10 mouse cellular contexts compared by ENCODE assay signal in the genomic region with DNA sequence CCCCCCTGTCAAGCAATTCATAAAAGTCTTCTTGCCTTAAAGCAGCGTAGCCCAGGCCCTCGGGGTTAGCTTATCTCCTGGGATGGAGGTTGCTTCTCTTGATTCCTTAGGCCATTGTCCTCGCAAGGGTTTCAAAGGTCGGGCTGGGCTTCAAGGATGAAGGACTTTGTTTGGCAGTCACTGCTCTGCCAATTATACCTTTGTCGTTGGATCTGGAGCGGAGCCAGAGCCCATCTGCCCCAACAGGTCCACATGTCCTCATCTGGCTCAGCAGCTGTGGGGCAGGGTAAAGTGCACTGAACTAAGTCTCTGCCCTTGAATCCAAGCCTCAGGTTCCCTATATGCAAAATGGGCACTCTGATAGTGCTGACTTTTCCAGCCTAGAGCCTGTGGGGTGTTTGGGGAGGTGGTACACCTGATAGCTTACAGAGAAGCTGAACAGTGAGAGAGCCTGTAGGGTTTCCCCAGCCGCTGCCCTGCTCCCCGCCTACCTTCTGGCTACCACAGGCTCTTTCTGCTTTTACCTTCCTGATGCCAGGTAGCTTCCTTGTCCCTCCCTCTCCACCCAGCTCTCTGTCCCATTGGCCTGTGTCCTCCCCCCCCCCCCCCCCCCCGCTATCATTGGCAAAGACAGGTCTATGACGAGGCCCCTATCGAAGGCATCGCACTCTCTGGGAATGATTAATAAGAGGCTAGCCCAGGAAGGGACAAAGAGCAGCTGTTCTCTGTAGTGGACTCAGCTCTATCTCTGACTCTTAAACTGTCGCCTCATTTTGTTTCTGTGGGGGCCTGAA. TPM values are rescaled to one million over a fixed set of nuclear protein-coding genes. Genes with fewer than 3 reads are reported as not detected.
A peak's percentile ranks its signal among the peaks of the same experiment; 100 is the strongest.
DNase-seq lines count a peak whose midpoint lies in the region; ATAC-seq and TF ChIP-seq lines count a peak whose summit lies in the region.
"Had no signal": no experiment of that assay in that cellular context is flagged by ENCODE, and none has a peak within 500 bp of the region (broad histone marks: within the 10 kb centered on the region; RNA-seq: fewer than 3 reads in every experiment).

No protein-coding gene starts in this region.

- peaks cover 95% of the 10 kb centered on the region for H3K4me1 ChIP-seq in heart, embryonic 10.5 days
- H3K4me1 ChIP-seq in forebrain, embryonic 13.5 days, result peaks cover 86% of the 10 kb centered on the region
- H3K4me1 ChIP-seq in kidney, postnatal 0 days (replicated peaks; ENCODE audit: insufficient read depth, low read length), result peaks cover 77% of the 10 kb centered on the region
- peaks cover 33% of the 10 kb centered on the region for H3K4me1 ChIP-seq in midbrain, postnatal 0 days (ENCODE audit: insufficient read depth, low read length)

- H3K27me3 ChIP-seq in heart, embryonic 10.5 days (ENCODE audit: insufficient read depth, poor library complexity, severe bottlenecking), result no peaks in the 10 kb centered on the region
- no peaks in the 10 kb centered on the region for H3K27me3 ChIP-seq in forebrain, embryonic 13.5 days
- H3K27me3 ChIP-seq in kidney, postnatal 0 days (ENCODE audit: insufficient read depth, low read length), result no peaks in the 10 kb centered on the region
- no peaks in the 10 kb centered on the region for H3K27me3 ChIP-seq in midbrain, postnatal 0 days (ENCODE audit: insufficient read depth, low read length)

- peak overlapping the region; percentile 69 for H3K27ac ChIP-seq in heart, embryonic 10.5 days
- peak overlapping the region; percentile 90 for H3K27ac ChIP-seq in forebrain, embryonic 13.5 days
- peak overlapping the region; percentile 84 for H3K27ac ChIP-seq in kidney, postnatal 0 days
- peak overlapping the region; percentile 93 for H3K27ac ChIP-seq in midbrain, postnatal 0 days (ENCODE audit: low read depth, low read length)

- H3K9me3 ChIP-seq in heart, embryonic 10.5 days, result no peaks in the 10 kb centered on the region
- H3K9me3 ChIP-seq in forebrain, embryonic 13.5 days (replicated peaks), result no peaks in the 10 kb centered on the region
- no peaks in the 10 kb centered on the region for H3K9me3 ChIP-seq in kidney, postnatal 0 days (replicated peaks; ENCODE audit: low read length)
- no peaks in the 10 kb centered on the region for H3K9me3 ChIP-seq in midbrain, postnatal 0 days (ENCODE audit: low read length)

- WGBS in heart, embryonic 10.5 days, result 41% methylated on average over 12 of the region's 13 CpGs
- WGBS in forebrain, embryonic 13.5 days, result 24% methylated on average over 12 of the region's 13 CpGs
- WGBS in kidney, postnatal 0 days, result 42% methylated on average over 12 of the region's 13 CpGs
- 22% methylated on average over 12 of the region's 13 CpGs for WGBS in midbrain, postnatal 0 days

- no peak for ATAC-seq in forebrain, embryonic 13.5 days
- ATAC-seq in kidney, postnatal 0 days (replicated peaks; ENCODE audit: low FRiP score, low read depth), result peak; percentile 61
- 0 out of 2 replicates have a peak, but pooled peaks have one; percentile 29 for ATAC-seq in midbrain, postnatal 0 days (ENCODE audit: low FRiP score)

- H3K9ac ChIP-seq in forebrain, embryonic 13.5 days, result peak overlapping the region; percentile 40
- H3K9ac ChIP-seq in kidney, postnatal 0 days (ENCODE audit: low read depth, low read length), result no peak overlapping the region; the same call in 1 of the 2 replicates
- H3K9ac ChIP-seq in midbrain, postnatal 0 days (replicated peaks; ENCODE audit: low read length, poor library complexity, severe bottlenecking), result peak overlapping the region; percentile 44; the same call in 1 of the 2 replicates

- intact Hi-C loops in heart, postnatal 25 days (cut with DNase I), result no loop called here
- intact Hi-C loops in left cerebral cortex, postnatal 25 days (cut with DNase I), result no loop called here
- intact Hi-C loops in heart, postnatal 14 days (cut with DNase I), result no loop called here

- DNase-seq in heart, embryonic 10.5 days (ENCODE audit: low spot score), result no peak
- DNase-seq in heart, postnatal 25 days (ENCODE audit: low spot score), result no peak
- DNase-seq in kidney, postnatal 0 days (ENCODE audit: low spot score), result no peak
- no peak for DNase-seq in midbrain, postnatal 0 days (ENCODE audit: low spot score)
- DNase-seq in left cerebral cortex, postnatal 25 days (ENCODE audit: low spot score in 2 of 2), result no peak
- DNase-seq in ovary, postnatal 10 days (ENCODE audit: low spot score), result no peak
- no peak for DNase-seq in heart, postnatal 14 days
- DNase-seq: cerebellum, adult 11 months had no signal

- peaks cover 60% of the 10 kb centered on the region for H3K36me3 ChIP-seq in heart, embryonic 10.5 days
- H3K36me3 ChIP-seq in forebrain, embryonic 13.5 days (ENCODE audit: poor library complexity, severe bottlenecking), result peaks cover 56% of the 10 kb centered on the region
- peaks cover 28% of the 10 kb centered on the region for H3K36me3 ChIP-seq in kidney, postnatal 0 days (ENCODE audit: insufficient read depth, low read length)
- H3K36me3 ChIP-seq in midbrain, postnatal 0 days (ENCODE audit: insufficient read depth, low read length), result peaks cover 36% of the 10 kb centered on the region

- peak overlapping the region; percentile 10; the same call in 1 of the 2 replicates for H3K4me3 ChIP-seq in heart, embryonic 10.5 days
- 0 out of 2 replicates have a peak overlapping the region, but pooled peaks have one; percentile 5 for H3K4me3 ChIP-seq in forebrain, embryonic 13.5 days
- no peak overlapping the region for H3K4me3 ChIP-seq in kidney, postnatal 0 days (replicated peaks; ENCODE audit: low read depth, low read length)
- H3K4me3 ChIP-seq in midbrain, postnatal 0 days (ENCODE audit: low read depth, low read length), result no peak overlapping the region

- TF ChIP-seq CTCF in kidney, postnatal 0 days (IDR thresholded peaks at IDR 0.05; ENCODE audit: low read depth), result no peak
- no peak for TF ChIP-seq CTCF in midbrain, postnatal 0 days (IDR thresholded peaks at IDR 0.05)

- H3K4me2 ChIP-seq in forebrain, embryonic 13.5 days, result peak overlapping the region; percentile 51
- H3K4me2 ChIP-seq in kidney, postnatal 0 days (ENCODE audit: low read length), result peak overlapping the region; percentile 29; the same call in 1 of the 2 replicates
- H3K4me2 ChIP-seq in midbrain, postnatal 0 days (ENCODE audit: low read depth, low read length, poor library complexity, severe bottlenecking), result peak overlapping the region; percentile 39

RNA-seq across cellular contexts. Expression of gene Lasp1, which starts 13.0 kb away (rescaled TPM):
- polyA plus RNA-seq in heart, embryonic 10.5 days (2016; fragmentation: Nextera tagmentation; extraction: Ambion mirVana), result 50.8 and 65.1 TPM in 2 replicates
- total RNA-seq in heart, postnatal 25 days (2021), result 10 to 100 TPM; 41.3 to 46.2 TPM
- polyA plus RNA-seq in forebrain, embryonic 13.5 days (2015; fragmentation: Nextera tagmentation; extraction: Ambion mirVana), result 95.3 and 109 TPM in 2 replicates
- 87.7 and 96.4 TPM in 2 replicates for polyA plus RNA-seq in kidney, postnatal 0 days (2015; fragmentation: Nextera tagmentation; extraction: Ambion mirVana)
- total RNA-seq in midbrain, postnatal 0 days (2014; rRNA removed), result 206 and 216 TPM in 2 replicates
- polyA plus RNA-seq in midbrain, postnatal 0 days (2015; fragmentation: Nextera tagmentation; extraction: Ambion mirVana), result 174 and 179 TPM in 2 replicates
- 100 to 1,000 TPM; 192 to 202 TPM for total RNA-seq in left cerebral cortex, postnatal 25 days (2021)
- total RNA-seq in heart, postnatal 14 days (2021), result 10 to 100 TPM; 47.8 to 49.6 TPM

RNA-seq across cellular contexts. Expression of gene B230217C12Rik, which starts 28.8 kb away (rescaled TPM):
- 9.2 and 9.6 TPM in 2 replicates for polyA plus RNA-seq in heart, embryonic 10.5 days (2016; fragmentation: Nextera tagmentation; extraction: Ambion mirVana)
- under 1 TPM; 0.83 to 0.87 TPM for total RNA-seq in heart, postnatal 25 days (2021)
- polyA plus RNA-seq in forebrain, embryonic 13.5 days (2015; fragmentation: Nextera tagmentation; extraction: Ambion mirVana), result 17.4 and 18.7 TPM in 2 replicates
- polyA plus RNA-seq in kidney, postnatal 0 days (2015; fragmentation: Nextera tagmentation; extraction: Ambion mirVana), result 5.1 and 5.6 TPM in 2 replicates
- 37.7 and 43.6 TPM in 2 replicates for total RNA-seq in midbrain, postnatal 0 days (2014; rRNA removed)
- polyA plus RNA-seq in midbrain, postnatal 0 days (2015; fragmentation: Nextera tagmentation; extraction: Ambion mirVana), result 38.2 and 41.8 TPM in 2 replicates
- 10 to 100 TPM; 75.4 to 75.9 TPM for total RNA-seq in left cerebral cortex, postnatal 25 days (2021)
- 1 to 10 TPM in 1 of 2 experiments, under 1 TPM in 1; 0.95 to 1.1 TPM for total RNA-seq in heart, postnatal 14 days (2021)

RNA-seq across cellular contexts. Expression of gene Rpl23, which starts 29.5 kb away (rescaled TPM):
- 387 and 414 TPM in 2 replicates for polyA plus RNA-seq in heart, embryonic 10.5 days (2016; fragmentation: Nextera tagmentation; extraction: Ambion mirVana)
- 100 to 1,000 TPM; 454 to 515 TPM for total RNA-seq in heart, postnatal 25 days (2021)
- polyA plus RNA-seq in forebrain, embryonic 13.5 days (2015; fragmentation: Nextera tagmentation; extraction: Ambion mirVana), result 386 and 461 TPM in 2 replicates
- polyA plus RNA-seq in kidney, postnatal 0 days (2015; fragmentation: Nextera tagmentation; extraction: Ambion mirVana), result 716 and 863 TPM in 2 replicates
- 177 and 224 TPM in 2 replicates for total RNA-seq in midbrain, postnatal 0 days (2014; rRNA removed)
- 308 and 329 TPM in 2 replicates for polyA plus RNA-seq in midbrain, postnatal 0 days (2015; fragmentation: Nextera tagmentation; extraction: Ambion mirVana)
- total RNA-seq in left cerebral cortex, postnatal 25 days (2021), result 100 to 1,000 TPM; 340 to 351 TPM
- 100 to 1,000 TPM; 503 to 533 TPM for total RNA-seq in heart, postnatal 14 days (2021)

RNA-seq across cellular contexts. Expression of gene 1700001P01Rik, which starts 36.0 kb away (rescaled TPM):
- 0.30 TPM in 1 of 2 replicates, not detected in the other for polyA plus RNA-seq in heart, embryonic 10.5 days (2016; fragmentation: Nextera tagmentation; extraction: Ambion mirVana)
- not detected for total RNA-seq in heart, postnatal 25 days (2021)
- 0.62 and 0.76 TPM in 2 replicates for polyA plus RNA-seq in forebrain, embryonic 13.5 days (2015; fragmentation: Nextera tagmentation; extraction: Ambion mirVana)
- polyA plus RNA-seq in kidney, postnatal 0 days (2015; fragmentation: Nextera tagmentation; extraction: Ambion mirVana), result not detected in 2 replicates
- total RNA-seq in midbrain, postnatal 0 days (2014; rRNA removed), result not detected in 2 replicates
- polyA plus RNA-seq in midbrain, postnatal 0 days (2015; fragmentation: Nextera tagmentation; extraction: Ambion mirVana), result 0.29 TPM in 1 of 2 replicates, not detected in the other
- under 1 TPM; 0.62 to 0.78 TPM for total RNA-seq in left cerebral cortex, postnatal 25 days (2021)
- total RNA-seq in heart, postnatal 14 days (2021), result under 1 TPM in 1 of 2 experiments, not detected in 1; 0.65 TPM
- total RNA-seq: hematopoietic stem cell, adult 5-6 weeks had no signal

RNA-seq across cellular contexts. Expression of gene Cwc25, which starts 45.4 kb away (rescaled TPM):
- 11.6 and 17.0 TPM in 2 replicates for polyA plus RNA-seq in heart, embryonic 10.5 days (2016; fragmentation: Nextera tagmentation; extraction: Ambion mirVana)
- total RNA-seq in heart, postnatal 25 days (2021), result 1 to 10 TPM; 7.0 to 7.2 TPM
- polyA plus RNA-seq in forebrain, embryonic 13.5 days (2015; fragmentation: Nextera tagmentation; extraction: Ambion mirVana), result 18.0 and 20.1 TPM in 2 replicates
- 13.9 and 14.8 TPM in 2 replicates for polyA plus RNA-seq in kidney, postnatal 0 days (2015; fragmentation: Nextera tagmentation; extraction: Ambion mirVana)
- 11.8 and 16.0 TPM in 2 replicates for total RNA-seq in midbrain, postnatal 0 days (2014; rRNA removed)
- polyA plus RNA-seq in midbrain, postnatal 0 days (2015; fragmentation: Nextera tagmentation; extraction: Ambion mirVana), result 12.0 TPM in 2 replicates
- total RNA-seq in left cerebral cortex, postnatal 25 days (2021), result 10 to 100 TPM; 18.7 to 20.2 TPM
- 10 to 100 TPM in 1 of 2 experiments, 1 to 10 TPM in 1; 8.9 to 10.6 TPM for total RNA-seq in heart, postnatal 14 days (2021)

Comparison
In these comparisons a context has a peak if more than half of its experiments do, and no peak if none do; other contexts are left out.
1. H3K4me3 ChIP-seq: peak in heart, embryonic 10.5 days (single experiment) and forebrain, embryonic 13.5 days (single experiment); none in kidney, postnatal 0 days (single experiment) and midbrain, postnatal 0 days (single experiment).
2. RNA of gene B230217C12Rik, which starts 28.8 kb away (total RNA-seq): 75.4 to 75.9 TPM in left cerebral cortex, postnatal 25 days and 37.7 to 43.6 TPM in midbrain, postnatal 0 days; 0.95 to 1.1 TPM in heart, postnatal 14 days and 0.83 to 0.87 TPM in heart, postnatal 25 days; every median in the first group is over 10 times any median in the second.
3. Peak in every context shown above with its lines, with median percentiles within 50 percentile points of each other: H3K27ac ChIP-seq and H3K4me2 ChIP-seq.